Mouse (Mus musculus): ENCODE results near the gene Smim14.

DNA sequence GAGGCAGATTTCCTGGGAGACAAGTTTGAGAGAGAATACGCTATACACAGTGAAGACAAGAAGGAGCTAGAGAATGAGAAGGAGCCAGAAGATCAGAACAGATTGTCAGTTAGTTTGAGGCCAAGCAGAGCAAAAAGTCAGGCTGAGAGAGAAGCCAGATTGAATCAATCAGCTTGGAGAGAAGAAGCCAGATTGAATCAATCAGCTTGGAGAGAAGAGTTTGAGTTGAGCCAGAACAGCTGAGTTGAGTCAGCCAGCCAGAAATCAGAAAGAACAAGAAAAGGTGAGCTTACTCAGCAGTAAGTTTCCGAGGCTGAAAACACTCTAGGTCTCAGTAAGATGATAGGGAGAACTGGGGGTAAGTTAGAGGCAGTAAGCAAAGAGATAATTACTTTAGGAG is 37.9 kb upstream of the Smim14 start:
- no peak for TF ChIP-seq CTCF (IDR thresholded peaks at IDR 0.05; ENCODE audit: extremely low read depth, insufficient read depth, insufficient read length, insufficient replicate concordance)
- no peak for TF ChIP-seq POLR2A (IDR thresholded peaks at IDR 0.05; ENCODE audit: low read depth, low read length)

Measured in spleen, adult 2 months (tissue).